Mouse (Mus musculus): ENCODE measurements around the gene Gm11568.
A peak's percentile ranks its signal among the peaks of the same experiment; 100 is the strongest.

- TF ChIP-seq EP300 (IDR thresholded peaks at IDR 0.05; ENCODE audit: low read depth): no peak
- peak; percentile 39 for TF ChIP-seq CTCF (IDR thresholded peaks at IDR 0.05; ENCODE audit: low read depth)
Measured at GRCm38 (mm10) chr11:99854121-99854520, 3.6 kb upstream of the Gm11568 start.
